Mouse (Mus musculus) monocyte, adult 2 months (primary cell): ENCODE results near the gene Ldlrap1.
"Not testable (repeated sequence)": the region's sequence is repeated elsewhere in the genome, so short reads cannot be mapped to it uniquely, and the experiment has no call there.

Source experiments
- DNase-seq, 2 experiments: peaks; one replicate each; pipeline ENCODE4 v3.0.0; 2022; ENCODE audit warnings: low spot score in 2 of 2, low read depth in 1 of 2

Gene Ldlrap1

GRCm38 (mm10) chr4:134767426-134768225 is at the start of gene Ldlrap1:
Gene Ldlrap1 (minus strand): TSS chr4:134768024.
- peak in 1 of 2 experiments; percentile 40 for DNase-seq

GRCm38 (mm10) chr4:134814229-134814571 is 46.4 kb upstream of the Ldlrap1 start:
- DNase-seq = no peak

- no peak for DNase-seq
These were observed 45.8 kb upstream of the Ldlrap1 start for GRCm38 (mm10) chr4:134813406-134814228.

- no peak for DNase-seq
These were observed 36.9 kb upstream of the Ldlrap1 start for GRCm38 (mm10) chr4:134804765-134805164.

- DNase-seq = no peak
These were observed 34.9 kb upstream of the Ldlrap1 start for GRCm38 (mm10) chr4:134802765-134803164.

GRCm38 (mm10) chr4:134802155-134802554 is 34.3 kb upstream of the Ldlrap1 start:
- no peak for DNase-seq

- DNase-seq = no peak
These were observed 32.9 kb upstream of the Ldlrap1 start for GRCm38 (mm10) chr4:134800693-134801092.

- DNase-seq = no peak
These were observed 32.3 kb upstream of the Ldlrap1 start for GRCm38 (mm10) chr4:134800098-134800497.

GRCm38 (mm10) chr4:134799272-134799671 is 31.4 kb upstream of the Ldlrap1 start:
- DNase-seq = peak; percentile 33 to 58

- DNase-seq = no peak
These were observed 31.0 kb upstream of the Ldlrap1 start for GRCm38 (mm10) chr4:134798861-134799260.

- DNase-seq = no peak
These were observed 29.8 kb upstream of the Ldlrap1 start for GRCm38 (mm10) chr4:134797621-134798020.

GRCm38 (mm10) chr4:134796581-134797361 is 28.9 kb upstream of the Ldlrap1 start:
- DNase-seq = no peak

GRCm38 (mm10) chr4:134795819-134796485 is 28.1 kb upstream of the Ldlrap1 start:
- no peak for DNase-seq

GRCm38 (mm10) chr4:134794959-134795358 is 27.1 kb upstream of the Ldlrap1 start:
- not testable (repeated sequence) for DNase-seq

- no peak for DNase-seq
These were observed 25.6 kb upstream of the Ldlrap1 start for GRCm38 (mm10) chr4:134793213-134793956.

GRCm38 (mm10) chr4:134791731-134792130 is 23.9 kb upstream of the Ldlrap1 start:
- no peak for DNase-seq

- no peak for DNase-seq
These were observed 19.1 kb upstream of the Ldlrap1 start for GRCm38 (mm10) chr4:134786946-134787345.

- no peak for DNase-seq
These were observed 16.9 kb upstream of the Ldlrap1 start for GRCm38 (mm10) chr4:134784701-134785100.

- DNase-seq = peak in 1 of 2 experiments; percentile 47
These were observed 11.5 kb upstream of the Ldlrap1 start for GRCm38 (mm10) chr4:134779136-134779934.
